Mouse (Mus musculus) common myeloid progenitor, adult 5-6 weeks (primary cell): ENCODE results near the gene Ubb. TPM values are rescaled to one million over a fixed set of nuclear protein-coding genes. Genes with fewer than 3 reads are reported as not detected.
A peak's percentile ranks its signal among the peaks of the same experiment; 100 is the strongest.

ENCODE experiments used
- ATAC-seq: replicated peaks from 2 replicates; pipeline ENCODE4 v1.8.0; 2016; ENCODE audit warnings: low read depth, mild to moderate bottlenecking, moderate TSS enrichment, inconsistent platforms; ENCODE audit not compliant: poor library complexity, severe bottlenecking
- total RNA-seq: library from RNA; stranded (forward); fragments of 200-1000, 187-1606 nt; gene quantifications from 2 replicates; pipeline ENCODE4 v1.2.3, GENCODE M21; 2017

Ubb gene
- total RNA-seq, 1 experiment from 2014 or later, result 1,232 TPM

DNA sequence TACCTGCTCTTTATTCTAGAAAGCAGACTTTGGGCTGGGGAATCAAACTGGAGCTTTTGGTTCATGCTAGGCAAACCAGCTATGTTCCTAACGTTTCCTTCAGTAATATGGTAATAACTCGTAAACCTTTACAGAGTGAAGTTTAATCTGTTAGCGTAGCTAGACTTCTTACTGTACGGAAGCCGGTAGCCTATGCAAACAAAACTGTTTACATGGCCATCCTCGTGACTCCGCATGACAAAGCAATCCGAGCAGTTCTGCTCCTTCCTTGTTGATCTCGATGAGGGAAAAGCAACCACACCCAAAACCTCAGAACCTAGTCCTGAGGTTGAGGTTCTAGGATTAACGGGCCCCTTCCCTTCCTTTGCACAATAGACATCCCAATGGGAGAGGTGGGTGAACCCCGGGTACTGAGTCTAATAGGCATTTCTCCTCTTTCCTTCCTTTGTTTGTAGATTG, 715 bp upstream of the Ubb start:
- peak; percentile 37 for ATAC-seq

DNA sequence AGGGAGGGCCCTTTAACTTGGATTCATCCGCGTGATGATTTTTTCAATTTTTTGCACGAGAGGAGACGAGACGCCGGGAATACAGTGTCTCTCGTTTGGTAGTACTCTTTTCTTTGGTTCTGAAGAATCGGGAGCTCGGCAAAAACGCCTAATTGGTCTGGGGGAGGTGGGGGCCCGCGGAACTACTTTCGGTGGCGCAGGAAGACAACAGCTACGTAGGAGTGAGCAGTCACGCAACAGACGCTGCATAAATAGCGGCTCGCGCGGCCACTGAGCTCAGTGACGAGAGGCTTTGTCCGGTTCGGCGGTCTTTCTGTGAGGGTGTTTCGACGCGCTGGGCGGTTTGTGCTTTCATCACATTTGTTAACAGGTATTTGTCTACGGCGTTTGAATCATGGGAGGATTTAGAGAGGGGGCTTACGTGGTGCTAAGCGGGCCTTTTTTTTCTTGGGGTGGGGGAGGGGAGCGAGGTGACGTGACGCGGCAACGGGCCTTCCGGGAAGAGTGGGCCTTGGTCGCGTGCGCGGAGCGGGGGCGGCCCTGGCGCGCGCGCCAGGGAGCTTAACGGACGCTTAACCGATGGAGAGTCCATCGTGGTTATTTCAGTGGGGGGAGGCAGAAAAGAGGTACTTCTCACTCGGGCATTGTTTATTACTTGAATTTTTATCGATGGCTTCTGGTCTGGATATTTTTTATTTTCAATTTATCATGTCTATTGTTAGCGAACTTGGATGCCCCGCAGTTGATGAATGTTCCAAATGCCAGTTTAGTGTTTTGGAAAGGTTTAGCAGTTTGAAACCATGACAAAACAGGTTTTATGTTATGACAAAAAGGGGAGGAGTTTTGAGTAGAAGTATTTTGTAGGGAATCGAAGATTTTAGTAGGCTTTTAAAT, 502 bp downstream of the Ubb start:
- peak; percentile 56 for ATAC-seq

DNA sequence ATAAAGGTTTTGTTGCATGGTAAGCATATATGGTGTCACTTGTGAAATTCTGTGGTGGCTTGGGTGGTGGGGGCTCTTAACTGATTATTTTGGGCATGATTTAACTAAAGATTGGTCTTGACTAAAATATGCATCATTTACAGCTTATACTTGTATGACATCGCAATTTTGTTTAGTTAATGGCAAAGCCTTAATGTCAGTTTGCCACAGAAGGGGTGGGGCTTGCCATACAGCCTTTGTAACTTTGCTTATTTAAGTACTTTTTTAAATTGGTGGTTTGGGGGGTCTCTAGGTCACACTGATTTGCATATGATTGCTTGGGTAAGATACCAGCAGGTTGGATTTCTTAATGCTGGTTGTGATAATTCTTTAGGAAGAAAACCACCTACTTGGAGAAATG, 2.2 kb downstream of the Ubb start:
- no peak for ATAC-seq

DNA sequence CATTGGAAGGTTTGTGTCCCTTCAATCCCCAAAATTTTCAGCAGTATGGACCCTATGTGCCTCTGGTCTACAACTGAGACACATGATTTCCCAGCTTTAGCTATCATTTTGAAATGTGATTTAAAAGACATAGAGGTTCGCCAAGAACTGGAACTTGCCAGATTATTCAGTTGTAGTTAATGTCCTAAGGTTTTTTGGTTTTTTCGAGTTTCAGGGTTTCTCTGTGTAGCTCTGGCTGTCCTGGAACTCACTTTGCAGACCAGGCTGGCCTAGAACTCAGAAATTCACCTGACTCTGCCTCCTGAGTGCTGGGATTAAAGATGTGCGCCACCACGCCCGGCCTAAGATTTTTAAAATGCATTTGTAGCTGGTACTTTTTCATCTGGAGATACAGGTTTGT, 2.7 kb downstream of the Ubb start:
- ATAC-seq, result no peak

GRCm38 (mm10) chr11:62554163-62554855, 3.3 kb downstream of the Ubb start:
- no peak for ATAC-seq

DNA sequence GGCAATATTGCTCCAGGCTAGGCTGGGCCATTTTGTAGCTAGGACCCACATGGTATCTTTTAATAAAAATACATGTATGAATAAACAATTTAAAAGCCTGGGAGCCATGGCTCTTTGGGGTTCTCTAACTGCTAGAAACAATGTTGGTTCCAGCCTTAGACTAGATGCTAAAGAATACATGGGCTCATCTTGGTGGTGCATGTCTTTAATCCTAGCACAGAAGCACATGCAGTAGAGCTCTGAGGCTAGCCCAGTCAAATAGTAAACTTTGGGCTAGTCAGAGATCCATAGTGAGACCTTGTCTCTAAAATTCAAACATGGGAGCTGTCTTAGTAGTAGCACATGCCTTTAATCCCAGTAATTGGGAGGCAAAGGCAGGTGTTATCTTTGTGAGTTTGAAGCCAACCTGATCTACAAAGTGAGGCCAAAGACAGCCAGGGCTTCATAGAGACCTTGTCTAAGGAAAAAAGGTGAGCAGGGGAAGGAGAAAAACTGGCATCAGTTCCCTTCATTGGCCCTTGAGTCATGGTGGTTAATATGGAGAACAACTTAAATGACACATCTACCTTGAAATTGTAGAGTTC, 4.1 kb downstream of the Ubb start:
- ATAC-seq, result no peak

- no peak for ATAC-seq
Measured at GRCm38 (mm10) chr11:62555896-62556412, 5.0 kb downstream of the Ubb start.

DNA sequence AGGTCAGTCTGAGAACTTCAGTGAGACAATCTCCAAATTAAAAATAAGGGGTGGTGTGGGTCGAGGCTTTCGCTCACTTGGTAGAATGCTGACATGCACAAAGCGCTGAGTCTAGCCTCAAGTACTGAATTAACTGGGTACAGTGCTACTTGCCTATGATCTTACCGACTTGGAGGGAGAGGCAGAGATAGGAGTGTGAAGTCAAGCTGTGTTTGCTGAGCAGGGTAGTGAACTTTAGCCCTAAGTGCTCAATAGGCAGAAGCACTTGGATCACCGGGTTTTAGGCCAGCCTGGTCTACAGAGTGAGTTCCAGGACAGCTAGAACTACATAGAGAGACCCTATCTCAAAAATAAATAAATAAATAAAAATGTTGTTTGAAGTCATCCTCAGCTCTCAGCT, 6.2 kb downstream of the Ubb start:
- ATAC-seq, result no peak

DNA sequence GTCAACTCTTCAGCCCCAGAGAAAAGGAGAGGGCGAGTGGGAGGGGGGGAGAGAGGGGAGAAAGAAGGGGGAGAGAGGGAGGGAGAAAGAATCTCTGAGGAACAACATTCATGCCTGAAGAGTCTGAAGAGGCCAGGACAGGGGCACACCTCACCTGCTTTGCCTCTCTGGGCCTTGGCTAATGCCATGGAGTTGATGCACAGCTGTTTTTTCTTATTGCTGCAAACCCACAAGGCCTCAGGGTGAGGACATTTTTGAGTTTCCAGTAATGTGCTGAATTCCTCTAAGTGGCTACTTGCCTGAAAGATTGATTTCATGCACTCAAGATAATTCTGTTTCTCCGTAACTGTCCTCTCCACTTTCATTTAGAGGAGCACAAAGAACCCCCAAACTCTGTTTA, 7.2 kb downstream of the Ubb start:
- no peak for ATAC-seq

- no peak for ATAC-seq
Measured at GRCm38 (mm10) chr11:62558961-62559646, 8.1 kb downstream of the Ubb start.

- peak; percentile 20; the same call in 1 of the 2 replicates for ATAC-seq
Measured at GRCm38 (mm10) chr11:62560463-62561016, 9.6 kb downstream of the Ubb start.

DNA sequence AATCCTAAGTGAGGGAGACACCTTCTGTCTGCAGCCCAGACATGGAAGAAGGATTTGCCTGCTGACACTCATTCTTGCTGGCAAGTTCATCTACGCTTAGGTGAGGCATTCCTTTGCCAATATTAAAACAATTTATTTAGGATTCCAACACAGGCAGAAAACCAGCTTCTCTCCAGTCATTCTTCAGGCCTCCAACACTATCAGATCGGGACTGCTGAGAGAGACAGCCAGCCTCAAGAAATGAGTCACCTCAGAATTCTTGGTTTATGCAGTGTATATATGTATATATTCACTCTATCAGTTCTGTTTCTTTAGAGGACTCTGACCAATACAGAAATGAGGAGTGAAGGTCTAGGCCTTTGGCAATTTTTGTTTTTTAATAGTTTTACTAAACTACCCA, 12.6 kb downstream of the Ubb start:
- ATAC-seq, result no peak

GRCm38 (mm10) chr11:62565747-62566146, 14.8 kb downstream of the Ubb start:
- ATAC-seq, result no peak

DNA sequence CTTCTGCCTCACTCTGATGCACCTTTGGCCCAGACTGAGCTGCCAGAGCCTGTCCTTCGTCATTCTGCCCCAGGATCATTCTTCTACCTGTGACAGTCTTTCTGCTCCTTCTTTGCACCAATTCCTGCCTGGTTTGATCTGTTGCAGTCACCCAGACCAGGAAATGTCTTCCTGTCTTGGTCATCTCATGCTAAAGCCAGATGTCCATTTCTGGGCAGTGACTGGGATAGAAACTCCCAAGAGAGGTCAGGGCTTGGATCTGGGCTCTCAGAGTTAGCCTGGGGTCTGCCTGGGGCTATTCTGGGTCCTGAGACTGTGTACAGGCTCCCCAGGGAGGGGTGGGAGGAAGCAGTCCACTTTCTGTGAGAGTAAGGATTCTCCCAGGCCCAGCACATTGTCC, 15.2 kb downstream of the Ubb start:
- no peak for ATAC-seq

GRCm38 (mm10) chr11:62568300-62568699, 17.3 kb downstream of the Ubb start:
- ATAC-seq, result 0 out of 2 replicates have a peak, but pooled peaks have one; percentile 11

- ATAC-seq, result peak; percentile 43
Measured at GRCm38 (mm10) chr11:62573959-62574702, 23.2 kb downstream of the Ubb start, which contains the start of gene Trpv2. Gene Trpv2 (plus strand): TSS chr11:62574486.

- ATAC-seq, result no peak
Measured at GRCm38 (mm10) chr11:62574703-62575085, 23.7 kb downstream of the Ubb start.

- peak; percentile 40 for ATAC-seq
Measured at GRCm38 (mm10) chr11:62575297-62575658, 24.3 kb downstream of the Ubb start.
